Mouse (Mus musculus) T-helper 17 cell (primary cell): Measurements from ENCODE around the gene Dyrk1b.
"Not testable (repeated sequence)": the region's sequence is repeated elsewhere in the genome, so short reads cannot be mapped to it uniquely, and the experiment has no call there.

ENCODE experiments used
- in situ Hi-C, 2 experiments: fragments of 300-600 bp; cut with MboI, MseI; formaldehyde crosslinking; loops; 1 replicate in 1 of 2; 2 replicates in 1 of 2; pipeline ENCODE4 v1.15.1; 2025; ENCODE audit warnings: high pct_unique_total_duplicates in 2 of 2

The Dyrk1b gene

DNA sequence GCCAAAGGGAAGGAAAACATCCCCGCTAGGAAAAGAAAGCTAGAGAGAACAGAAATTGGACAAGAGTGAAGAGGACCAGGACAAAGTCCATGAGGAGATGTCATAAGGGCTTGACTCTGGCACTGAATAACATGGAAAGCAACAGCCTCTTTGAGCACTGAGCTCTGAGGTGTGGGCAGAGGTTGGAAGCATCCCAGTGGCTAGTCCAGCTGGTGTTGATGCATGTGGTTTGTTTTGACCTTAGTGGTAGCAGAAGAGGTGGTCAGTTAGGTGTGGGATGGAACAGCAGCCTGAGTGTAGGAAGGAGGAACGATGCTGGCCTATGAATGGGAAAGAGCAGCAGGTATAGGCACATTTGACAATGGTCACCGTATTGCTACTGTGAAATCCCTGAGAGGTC, 12.2 kb downstream of the Dyrk1b start:
- in situ Hi-C loops = loop anchor here in 1 of 2 experiments (25.0 kb wide), 1 partner anchor 1004 kb away; the partner anchor contains the start of genes BC024978, Gm21983, Mia and Rab4b

- in situ Hi-C loops = loop anchor here in 1 of 2 experiments (25.0 kb wide), 1 partner anchor 1005 kb away; the partner anchor contains the start of genes BC024978, Gm21983, Mia and Rab4b
Observed at GRCm38 (mm10) chr7:28191903-28192302, 12.6 kb downstream of the Dyrk1b start.

DNA sequence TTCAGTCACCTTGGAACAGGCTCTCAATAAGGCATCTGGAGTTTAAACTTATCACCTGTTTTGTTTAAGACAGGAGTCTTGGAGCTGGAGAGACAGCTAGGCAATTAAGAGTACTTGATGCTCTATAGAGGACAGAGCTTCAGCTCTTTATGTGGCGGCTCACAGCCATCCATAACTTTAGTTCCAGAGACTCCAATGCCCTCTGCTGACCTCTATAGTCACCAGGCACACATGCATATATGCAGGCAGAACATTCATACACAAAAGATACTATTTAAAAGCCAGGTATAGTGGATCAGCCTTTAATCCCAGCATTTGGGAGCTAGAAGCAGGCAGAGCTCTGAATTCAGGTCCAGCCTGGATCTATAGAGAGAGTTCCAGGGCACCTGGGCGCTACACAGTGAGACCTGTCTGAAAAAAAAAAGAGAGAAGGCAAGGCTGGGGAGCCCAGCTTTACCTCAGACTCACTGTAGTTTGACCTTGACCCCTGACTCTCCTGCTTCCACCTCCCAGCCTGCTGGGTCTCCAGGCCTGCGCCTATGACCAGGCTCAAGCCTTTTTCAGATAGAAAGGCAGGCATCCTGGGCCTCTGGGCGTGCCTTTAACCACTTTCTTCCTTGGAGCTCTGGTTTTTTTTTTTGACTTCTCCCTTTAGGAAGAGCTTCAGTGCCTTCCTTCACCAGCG, 16.3 kb downstream of the Dyrk1b start:
- in situ Hi-C loops = loop anchor here in 1 of 2 experiments (25.0 kb wide), 1 partner anchor 1008 kb away; the partner anchor contains the start of genes BC024978, Gm21983, Mia and Rab4b

DNA sequence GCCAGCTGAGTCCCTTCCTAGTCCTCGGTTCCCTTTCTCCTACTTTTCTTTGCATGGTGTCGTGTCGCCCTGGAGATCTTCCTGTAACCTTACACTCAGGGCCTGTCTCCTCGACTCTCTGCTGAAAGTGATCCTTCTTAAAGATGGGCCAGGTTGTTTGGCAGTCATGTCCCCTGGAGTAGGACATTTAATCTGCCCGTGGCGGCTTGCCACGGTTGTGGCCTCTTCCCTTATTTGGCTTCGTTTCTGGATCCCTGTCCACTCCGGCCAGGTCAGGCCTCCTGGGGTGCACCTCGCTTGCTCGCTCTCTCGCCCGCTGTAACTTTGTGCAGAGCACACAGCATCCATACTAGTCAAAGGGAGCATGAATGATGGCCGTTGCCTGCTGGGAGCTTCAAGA, 17.3 kb downstream of the Dyrk1b start:
- in situ Hi-C loops = loop anchor here in 1 of 2 experiments (25.0 kb wide), 1 partner anchor 1009 kb away; the partner anchor contains the start of genes BC024978, Gm21983, Mia and Rab4b

DNA sequence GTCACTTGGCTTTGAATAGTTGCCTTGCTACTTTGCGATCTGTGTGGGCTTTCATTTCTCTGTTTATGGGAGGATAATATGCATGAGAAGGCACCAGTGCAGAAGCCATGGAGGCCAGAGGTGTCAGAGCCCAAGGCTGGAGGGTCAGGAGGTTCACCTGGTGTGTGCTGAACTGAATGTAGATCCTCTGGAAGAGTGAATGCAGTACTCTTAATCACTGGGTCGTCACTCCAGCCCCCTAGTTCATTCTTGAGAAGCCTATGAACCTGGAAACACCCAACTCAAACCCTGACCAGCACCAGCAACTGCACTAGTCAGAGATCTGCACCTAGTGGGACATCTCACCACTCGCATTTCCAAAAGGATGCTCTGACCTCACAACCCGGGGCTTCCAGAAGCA, 19.8 kb downstream of the Dyrk1b start:
- in situ Hi-C loops = loop anchor here in 1 of 2 experiments (25.0 kb wide), 1 partner anchor 1012 kb away; the partner anchor contains the start of genes BC024978, Gm21983, Mia and Rab4b

DNA sequence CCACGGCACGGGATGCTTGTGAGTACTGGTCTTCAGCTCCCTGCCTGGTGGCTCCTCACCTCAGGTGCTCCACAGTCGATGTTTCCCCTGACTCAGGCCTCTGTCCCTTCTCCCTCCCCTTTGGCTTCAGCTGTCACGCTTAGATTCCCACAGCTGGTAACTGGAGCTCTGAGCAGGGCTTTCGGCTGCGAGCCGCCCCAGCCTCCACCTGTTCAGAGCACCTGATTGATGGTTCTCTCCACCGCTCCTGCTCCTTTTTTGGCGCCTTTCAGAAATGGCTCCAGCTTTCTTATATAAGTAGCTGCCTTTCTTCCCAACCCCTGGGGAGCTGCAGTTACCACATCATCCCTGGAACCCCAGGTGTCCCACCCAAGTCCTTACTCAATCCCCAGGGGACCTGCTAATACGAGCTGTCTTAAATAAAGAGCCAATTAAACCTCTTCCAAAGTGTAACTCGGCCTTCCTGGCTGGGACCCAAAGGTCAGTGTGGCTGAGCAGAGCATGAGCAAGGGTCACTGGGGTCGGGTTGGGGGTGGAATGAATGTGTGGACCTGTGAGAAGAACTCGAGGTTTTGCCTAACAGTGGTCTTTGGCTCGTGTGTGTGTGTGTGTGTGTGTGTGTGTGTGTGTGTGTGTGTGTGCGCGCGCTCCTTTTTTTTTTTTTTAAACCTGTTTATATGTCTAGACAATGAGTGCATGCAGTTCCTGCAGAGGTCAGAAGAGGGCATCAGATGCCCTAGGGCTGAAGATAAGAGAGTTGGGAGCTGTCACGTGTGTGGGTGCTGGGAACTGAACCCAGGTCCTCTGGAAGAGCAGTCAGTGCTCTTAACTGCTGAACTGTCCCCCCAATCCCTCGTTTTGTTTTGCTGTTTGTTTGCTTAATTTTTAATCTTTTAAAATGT, 24.2 kb downstream of the Dyrk1b start:
- in situ Hi-C loops = no loop called here

- in situ Hi-C loops = no loop called here
Observed at GRCm38 (mm10) chr7:28206044-28206600, 26.9 kb downstream of the Dyrk1b start.

- in situ Hi-C loops = no loop called here
Observed at GRCm38 (mm10) chr7:28208396-28208987, 29.2 kb downstream of the Dyrk1b start.

DNA sequence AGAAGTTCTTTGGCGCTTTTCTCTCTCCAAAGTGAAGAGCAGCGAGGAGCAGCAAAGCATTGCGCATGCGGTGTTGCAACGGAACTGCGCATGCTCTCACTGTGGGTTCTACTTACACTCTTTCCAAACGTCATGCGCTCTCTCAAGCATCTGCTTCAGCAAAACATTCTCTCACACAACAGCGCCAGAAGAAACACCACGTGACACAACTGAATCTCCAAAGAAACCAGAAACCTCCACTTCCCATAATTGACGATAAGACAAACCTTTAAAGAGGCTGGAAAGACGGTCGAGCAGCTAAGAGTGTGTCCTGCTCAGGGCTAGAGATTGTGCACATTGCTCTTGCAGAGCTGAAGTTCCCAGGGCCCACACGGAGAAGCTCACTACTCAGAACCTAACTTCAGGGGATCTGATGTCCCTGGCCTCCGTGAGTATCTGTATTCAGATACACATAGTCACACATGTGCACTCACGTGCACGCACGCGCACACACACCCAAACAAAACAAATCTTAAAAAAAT, 29.8 kb downstream of the Dyrk1b start:
- in situ Hi-C loops = no loop called here

DNA sequence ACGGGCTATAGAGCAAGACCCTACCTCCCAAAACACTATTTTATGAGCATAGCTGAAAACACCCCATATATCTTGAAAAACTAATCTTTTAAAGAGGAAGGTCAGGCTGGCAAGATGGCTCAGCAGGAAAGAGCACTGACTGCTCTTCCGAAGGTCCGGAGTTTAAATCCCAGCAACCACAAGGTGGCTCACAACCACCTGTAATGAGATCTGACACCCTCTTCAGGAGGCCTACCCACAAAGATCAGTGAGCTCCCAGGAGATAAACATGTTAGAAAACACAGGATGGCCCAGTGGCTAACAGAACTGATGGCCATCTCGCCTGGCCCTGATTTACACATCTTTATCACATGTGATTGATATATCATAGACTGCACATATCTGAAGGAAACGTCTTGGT, 31.5 kb downstream of the Dyrk1b start:
- in situ Hi-C loops = loop anchor here (5.0 kb wide), 2 partner anchors 62 to 82 kb away; partner anchors contain the start of gene Selenov (in 1 of the 2)

DNA sequence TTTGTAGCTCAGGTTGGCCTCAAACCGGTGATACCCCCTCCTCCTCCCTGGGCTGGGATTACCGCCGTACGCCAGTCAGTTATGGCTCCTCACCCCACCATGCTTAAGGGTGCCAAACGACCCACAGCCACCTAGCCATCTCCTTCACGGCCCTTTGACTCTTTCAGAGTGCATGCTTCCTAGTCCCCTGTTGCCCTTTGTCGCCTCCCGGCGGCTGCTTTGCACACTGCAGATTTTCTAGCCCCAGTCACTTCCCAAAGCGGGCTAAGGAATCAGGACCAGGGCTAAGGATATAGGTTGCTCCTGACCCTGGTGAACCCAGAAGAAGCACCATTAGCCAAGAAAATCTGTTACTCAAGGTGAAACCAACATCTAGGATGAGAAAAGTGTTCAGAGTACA, 34.9 kb downstream of the Dyrk1b start:
- in situ Hi-C loops = loop anchor here (5.0 kb wide), 2 partner anchors 58 to 78 kb away; partner anchors contain the start of gene Selenov (in 1 of the 2)

DNA sequence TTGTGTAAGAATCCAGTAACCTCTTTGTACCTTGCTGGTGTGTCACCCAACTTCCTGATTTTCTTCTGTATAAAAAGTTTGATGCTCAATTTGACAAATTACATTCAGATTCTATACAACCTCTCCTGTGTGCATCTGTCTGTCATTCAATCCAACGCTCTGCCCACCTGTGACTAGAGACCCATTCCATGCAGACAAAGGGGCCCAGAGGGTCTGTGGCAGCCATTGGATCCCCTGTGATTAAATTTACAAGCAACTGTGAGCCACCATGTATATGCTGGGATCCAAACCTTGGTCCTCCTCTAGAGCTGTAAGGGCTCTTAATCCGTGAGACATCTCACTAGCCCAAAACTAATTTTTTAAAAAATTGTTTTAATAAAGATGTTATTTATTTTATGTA, 36.7 kb downstream of the Dyrk1b start:
- in situ Hi-C loops = loop anchor here in 1 of 2 experiments (5.0 kb wide), 1 partner anchor 69 kb away; no protein-coding TSS in a partner anchor

DNA sequence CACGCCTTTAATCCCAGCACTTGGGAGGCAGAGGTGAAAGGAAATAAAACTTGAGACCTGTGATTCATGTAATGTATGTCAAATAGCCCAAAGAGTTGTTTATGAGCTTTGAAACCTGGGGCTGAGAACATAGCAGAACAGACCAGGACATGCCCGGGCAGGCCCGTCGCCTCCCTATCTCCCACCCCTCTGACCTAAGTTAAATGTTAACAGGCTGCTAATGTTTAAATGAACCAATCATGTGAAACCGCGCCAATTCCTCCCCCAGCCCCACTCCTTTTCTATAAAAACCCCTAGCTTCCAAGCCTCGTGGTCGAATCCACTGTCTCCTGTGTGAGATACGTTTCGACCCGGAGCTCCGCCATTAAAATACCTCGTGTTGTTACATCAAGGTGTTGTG, 38.5 kb downstream of the Dyrk1b start:
- in situ Hi-C loops = loop anchor here in 1 of 2 experiments (5.0 kb wide), 1 partner anchor 71 kb away; no protein-coding TSS in a partner anchor

- in situ Hi-C loops = loop anchor here in 1 of 2 experiments (5.0 kb wide), 1 partner anchor 72 kb away; no protein-coding TSS in a partner anchor
Observed at GRCm38 (mm10) chr7:28218951-28219740, 39.9 kb downstream of the Dyrk1b start.

DNA sequence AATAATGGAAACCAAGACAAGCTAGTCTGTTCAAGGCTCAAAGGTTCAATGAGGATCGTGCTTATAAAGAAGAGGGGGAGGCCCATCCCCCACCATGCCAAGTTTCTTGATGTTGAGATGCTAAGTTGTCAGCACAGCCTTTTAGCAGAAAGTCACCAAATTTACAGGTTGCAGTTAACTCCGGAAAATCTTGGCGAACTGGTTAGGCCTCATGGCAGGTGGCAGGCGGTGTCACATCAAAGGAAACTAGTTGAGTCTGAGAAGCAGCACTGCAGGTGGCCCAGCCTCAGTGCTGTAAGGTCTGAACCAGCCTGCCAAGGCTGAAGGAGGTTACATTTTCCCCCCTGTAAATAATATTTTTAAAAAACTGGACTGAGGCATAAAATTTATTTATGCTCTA, 47.6 kb downstream of the Dyrk1b start:
- in situ Hi-C loops = not testable (repeated sequence)

DNA sequence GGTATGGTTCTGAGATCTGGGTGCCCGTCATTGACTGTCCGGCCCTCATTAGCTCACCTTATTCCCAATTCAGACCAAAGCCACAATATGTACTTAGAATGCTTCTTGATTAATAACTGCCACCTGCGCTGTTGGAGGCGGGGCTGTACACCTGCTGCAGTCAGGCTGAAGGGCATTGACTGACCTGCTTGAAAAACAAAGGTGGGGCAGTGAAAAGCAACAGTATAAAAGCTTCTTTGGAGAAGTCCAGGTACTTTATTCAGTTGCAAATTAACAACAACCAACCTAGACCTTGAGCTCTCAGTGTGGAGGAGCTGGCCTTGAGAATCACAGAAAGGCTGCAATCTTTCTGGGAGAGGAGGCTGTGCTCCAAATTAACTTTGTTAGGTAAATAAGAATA, 48.2 kb downstream of the Dyrk1b start:
- in situ Hi-C loops = not testable (repeated sequence)
